14 mouse cellular contexts compared by ENCODE assay signal in genomic region chr6:53971729-53972128, GRCm38 (mm10). TPM values are rescaled to one million over a fixed set of nuclear protein-coding genes. Genes with fewer than 3 reads are reported as not detected.
DNase-seq lines count a peak whose midpoint lies in the region; ATAC-seq lines count a peak whose summit lies in the region.
"Had no signal": no experiment of that assay in that cellular context is flagged by ENCODE, and none has a peak within 500 bp of the region (broad histone marks: within the 10 kb centered on the region; RNA-seq: fewer than 3 reads in every experiment).

No protein-coding gene starts in this region.

- H3K36me3 ChIP-seq in hindbrain, embryonic 14.5 days (replicated peaks; ENCODE audit: control insufficient read depth, insufficient read depth), result no peaks in the 10 kb centered on the region
- no peaks in the 10 kb centered on the region for H3K36me3 ChIP-seq in hindbrain, embryonic 11.5 days (ENCODE audit: control insufficient read depth, insufficient read depth, low read length)
- no peaks in the 10 kb centered on the region for H3K36me3 ChIP-seq in midbrain, embryonic 14.5 days (ENCODE audit: control insufficient read depth, insufficient read depth, low read length)
- no peaks in the 10 kb centered on the region for H3K36me3 ChIP-seq in midbrain, embryonic 16.5 days (ENCODE audit: control insufficient read depth, insufficient read depth, low read length)
- H3K36me3 ChIP-seq in hindbrain, embryonic 15.5 days, result no peaks in the 10 kb centered on the region
- no peaks in the 10 kb centered on the region for H3K36me3 ChIP-seq in intestine, embryonic 15.5 days
- H3K36me3 ChIP-seq: heart, embryonic 10.5 days had no signal

- no peak overlapping the region for H3K4me3 ChIP-seq in hindbrain, embryonic 14.5 days (replicated peaks; ENCODE audit: low read length)
- H3K4me3 ChIP-seq in hindbrain, embryonic 11.5 days (ENCODE audit: low read depth, low read length), result no peak overlapping the region
- no peak overlapping the region for H3K4me3 ChIP-seq in midbrain, embryonic 14.5 days (replicated peaks; ENCODE audit: low read depth, low read length)
- H3K4me3 ChIP-seq in midbrain, embryonic 16.5 days (ENCODE audit: low read depth, low read length), result no peak overlapping the region
- no peak overlapping the region for H3K4me3 ChIP-seq in hindbrain, embryonic 15.5 days
- H3K4me3 ChIP-seq in intestine, embryonic 15.5 days (replicated peaks), result no peak overlapping the region
- H3K4me3 ChIP-seq: heart, embryonic 10.5 days; megakaryocyte, embryonic 14.5 days had no signal

- H3K27me3 ChIP-seq in hindbrain, embryonic 14.5 days (ENCODE audit: control insufficient read depth, insufficient read depth, low read length), result no peaks in the 10 kb centered on the region
- no peaks in the 10 kb centered on the region for H3K27me3 ChIP-seq in hindbrain, embryonic 11.5 days (ENCODE audit: control insufficient read depth, insufficient read depth, low read length)
- no peaks in the 10 kb centered on the region for H3K27me3 ChIP-seq in midbrain, embryonic 14.5 days (ENCODE audit: control insufficient read depth, insufficient read depth, low read length)
- no peaks in the 10 kb centered on the region for H3K27me3 ChIP-seq in midbrain, embryonic 16.5 days (ENCODE audit: control insufficient read depth, insufficient read depth, low read depth, low read length)
- no peaks in the 10 kb centered on the region for H3K27me3 ChIP-seq in hindbrain, embryonic 15.5 days
- H3K27me3 ChIP-seq in intestine, embryonic 15.5 days (replicated peaks), result no peaks in the 10 kb centered on the region

- no peak for ATAC-seq in hindbrain, embryonic 14.5 days (ENCODE audit: low FRiP score)
- no peak for ATAC-seq in hindbrain, embryonic 11.5 days (ENCODE audit: low FRiP score)
- no peak for ATAC-seq in midbrain, embryonic 14.5 days (ENCODE audit: low FRiP score, low TSS enrichment)
- ATAC-seq in midbrain, embryonic 16.5 days, result no peak
- no peak for ATAC-seq in hindbrain, embryonic 15.5 days (ENCODE audit: low FRiP score, low read depth)
- no peak for ATAC-seq in erythroid progenitor cell, adult 5-6 weeks (replicated peaks; ENCODE audit: low FRiP score, poor library complexity, severe bottlenecking)
- no peak for ATAC-seq in intestine, embryonic 15.5 days

- peaks cover 13% of the 10 kb centered on the region; the same call in 1 of the 2 replicates for H3K4me1 ChIP-seq in hindbrain, embryonic 14.5 days (replicated peaks; ENCODE audit: control insufficient read depth, insufficient read depth, low read length)
- H3K4me1 ChIP-seq in hindbrain, embryonic 11.5 days (replicated peaks; ENCODE audit: control insufficient read depth, insufficient read depth, low read length), result no peaks in the 10 kb centered on the region
- peaks cover 14% of the 10 kb centered on the region for H3K4me1 ChIP-seq in midbrain, embryonic 14.5 days (ENCODE audit: control insufficient read depth, insufficient read depth, low read length)
- H3K4me1 ChIP-seq in midbrain, embryonic 16.5 days (ENCODE audit: control insufficient read depth, insufficient read depth, low read length), result 0 out of 2 replicates have a peak, but pooled peaks cover 4% of the 10 kb centered on the region
- H3K4me1 ChIP-seq in hindbrain, embryonic 15.5 days (replicated peaks), result peaks cover 27% of the 10 kb centered on the region
- H3K4me1 ChIP-seq in intestine, embryonic 15.5 days (replicated peaks), result peaks cover 17% of the 10 kb centered on the region; the same call in 1 of the 2 replicates

- no peak overlapping the region for H3K27ac ChIP-seq in hindbrain, embryonic 14.5 days
- no peak overlapping the region for H3K27ac ChIP-seq in hindbrain, embryonic 11.5 days (ENCODE audit: low read depth, low read length)
- H3K27ac ChIP-seq in midbrain, embryonic 14.5 days (replicated peaks; ENCODE audit: low read depth, low read length), result no peak overlapping the region
- H3K27ac ChIP-seq in midbrain, embryonic 16.5 days (ENCODE audit: low read length), result no peak overlapping the region
- 0 out of 2 replicates have a peak overlapping the region, but pooled peaks have one; percentile 18 for H3K27ac ChIP-seq in hindbrain, embryonic 15.5 days (replicated peaks)
- H3K27ac ChIP-seq in intestine, embryonic 15.5 days, result no peak overlapping the region
- H3K27ac ChIP-seq: heart, embryonic 10.5 days had no signal

- WGBS in hindbrain, embryonic 14.5 days, result 56% methylated on average over 3 of the region's 3 CpGs
- 83% methylated on average over 3 of the region's 3 CpGs for WGBS in hindbrain, embryonic 11.5 days
- 43% methylated on average over 3 of the region's 3 CpGs for WGBS in midbrain, embryonic 14.5 days
- WGBS in midbrain, embryonic 16.5 days, result 36% methylated on average over 3 of the region's 3 CpGs
- 53% methylated on average over 3 of the region's 3 CpGs for WGBS in hindbrain, embryonic 15.5 days
- 49% methylated on average over 3 of the region's 3 CpGs for WGBS in intestine, embryonic 15.5 days

- no peaks in the 10 kb centered on the region for H3K9me3 ChIP-seq in hindbrain, embryonic 14.5 days (ENCODE audit: control insufficient read depth, low read length)
- H3K9me3 ChIP-seq in hindbrain, embryonic 11.5 days (ENCODE audit: control insufficient read depth, low read length), result no peaks in the 10 kb centered on the region
- no peaks in the 10 kb centered on the region for H3K9me3 ChIP-seq in midbrain, embryonic 14.5 days (ENCODE audit: control insufficient read depth, low read length)
- no peaks in the 10 kb centered on the region for H3K9me3 ChIP-seq in midbrain, embryonic 16.5 days (replicated peaks; ENCODE audit: control insufficient read depth, low read length, poor library complexity, severe bottlenecking)
- no peaks in the 10 kb centered on the region for H3K9me3 ChIP-seq in hindbrain, embryonic 15.5 days
- H3K9me3 ChIP-seq in intestine, embryonic 15.5 days, result no peaks in the 10 kb centered on the region
- H3K9me3 ChIP-seq: heart, embryonic 10.5 days had no signal

- H3K4me2 ChIP-seq in hindbrain, embryonic 14.5 days (replicated peaks), result no peak overlapping the region
- no peak overlapping the region for H3K4me2 ChIP-seq in hindbrain, embryonic 11.5 days (replicated peaks; ENCODE audit: low read depth, low read length)
- H3K4me2 ChIP-seq in midbrain, embryonic 14.5 days (ENCODE audit: low read length), result no peak overlapping the region
- no peak overlapping the region for H3K4me2 ChIP-seq in midbrain, embryonic 16.5 days (ENCODE audit: low read length)
- H3K4me2 ChIP-seq in hindbrain, embryonic 15.5 days, result no peak overlapping the region
- no peak overlapping the region for H3K4me2 ChIP-seq in intestine, embryonic 15.5 days (replicated peaks)

- peak; percentile 60 for DNase-seq in hindbrain, embryonic 14.5 days (ENCODE audit: low spot score)
- no peak for DNase-seq in hindbrain, embryonic 11.5 days (ENCODE audit: low spot score)
- peak; percentile 66 for DNase-seq in midbrain, embryonic 14.5 days
- peak; percentile 39 for DNase-seq in cerebellum, adult 8-10 months
- DNase-seq: embryo, embryonic 11 days; liver had no signal

- H3K9ac ChIP-seq in hindbrain, embryonic 14.5 days, result no peak overlapping the region
- H3K9ac ChIP-seq in hindbrain, embryonic 11.5 days (ENCODE audit: low read depth, low read length), result no peak overlapping the region
- H3K9ac ChIP-seq in midbrain, embryonic 14.5 days (replicated peaks; ENCODE audit: low read length), result no peak overlapping the region
- H3K9ac ChIP-seq in midbrain, embryonic 16.5 days (ENCODE audit: low read depth, low read length), result no peak overlapping the region
- no peak overlapping the region for H3K9ac ChIP-seq in hindbrain, embryonic 15.5 days
- no peak overlapping the region for H3K9ac ChIP-seq in intestine, embryonic 15.5 days

RNA-seq across cellular contexts. Expression of gene Cpvl, which starts 6.7 kb away (rescaled TPM):
- not detected in 2 replicates for polyA plus RNA-seq in hindbrain, embryonic 14.5 days (2014; fragmentation: Nextera tagmentation; extraction: Ambion mirVana)
- 0.11 and 0.13 TPM in 2 replicates for polyA plus RNA-seq in hindbrain, embryonic 11.5 days (2014; fragmentation: Nextera tagmentation; extraction: Ambion mirVana)
- polyA plus RNA-seq in midbrain, embryonic 14.5 days (2014; fragmentation: Nextera tagmentation; extraction: Ambion mirVana), result 0.18 TPM in 1 of 2 replicates, not detected in the other
- not detected in 2 replicates for polyA plus RNA-seq in midbrain, embryonic 16.5 days (2015; fragmentation: Nextera tagmentation; extraction: Ambion mirVana)
- polyA plus RNA-seq in hindbrain, embryonic 15.5 days (2015; fragmentation: Nextera tagmentation; extraction: Ambion mirVana), result 0.10 TPM in 1 of 2 replicates, not detected in the other
- not detected in 2 replicates for total RNA-seq in erythroid progenitor cell, adult 5-6 weeks (2015; ENCODE audit: low replicate concordance)
- not detected in 2 replicates for total RNA-seq in erythroid progenitor cell, adult 5-6 weeks (2017; ENCODE audit: low replicate concordance)
- 0.09 and 0.35 TPM in 2 replicates for polyA plus RNA-seq in intestine, embryonic 15.5 days (2015; fragmentation: Nextera tagmentation; extraction: Ambion mirVana)
- total RNA-seq: layer of hippocampus, adult 8-10 months had no signal
- polyA plus RNA-seq: frontal cortex, adult 2 months; heart, embryonic 10.5 days had no signal
